Mouse (Mus musculus): ENCODE results near the gene Egfl7. TPM values are rescaled to one million over a fixed set of nuclear protein-coding genes. Genes with fewer than 3 reads are reported as not detected.

The Egfl7 gene
- polyA plus RNA-seq, 1 experiment, result 80.4 TPM

GRCm38 (mm10) chr2:26606579-26606978, 26.8 kb downstream of the Egfl7 start:
- no peak for DNase-seq (ENCODE audit: low read depth, low spot score)
- WGBS, result 84% methylated on average over 3 of the region's 3 CpGs

- DNase-seq (ENCODE audit: low read depth, low spot score), result no peak
- WGBS, result 22% methylated on average over 6 of the region's 6 CpGs
Observed at GRCm38 (mm10) chr2:26607056-26607910, 27.5 kb downstream of the Egfl7 start.

DNA sequence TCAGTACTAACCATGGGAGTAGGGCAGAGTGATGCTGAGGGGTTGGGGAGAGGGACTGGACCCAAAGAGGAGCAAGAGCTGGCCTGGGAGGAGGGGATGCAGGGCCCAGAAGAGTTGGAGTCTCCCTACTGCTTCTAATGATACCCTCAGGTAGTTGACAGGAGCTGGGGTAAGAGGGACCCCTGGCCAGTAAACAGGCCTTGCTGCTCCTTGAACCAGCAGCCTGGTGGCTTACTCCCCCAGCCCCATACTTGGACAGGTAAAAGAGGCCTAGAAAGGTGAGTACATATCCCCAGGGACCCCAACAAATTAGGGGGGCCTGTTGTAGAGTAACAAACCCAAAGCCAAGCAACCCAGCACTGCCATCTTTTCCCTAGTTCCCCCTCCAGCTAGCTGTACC, 29.0 kb downstream of the Egfl7 start:
- DNase-seq (ENCODE audit: low read depth, low spot score), result no peak

DNA sequence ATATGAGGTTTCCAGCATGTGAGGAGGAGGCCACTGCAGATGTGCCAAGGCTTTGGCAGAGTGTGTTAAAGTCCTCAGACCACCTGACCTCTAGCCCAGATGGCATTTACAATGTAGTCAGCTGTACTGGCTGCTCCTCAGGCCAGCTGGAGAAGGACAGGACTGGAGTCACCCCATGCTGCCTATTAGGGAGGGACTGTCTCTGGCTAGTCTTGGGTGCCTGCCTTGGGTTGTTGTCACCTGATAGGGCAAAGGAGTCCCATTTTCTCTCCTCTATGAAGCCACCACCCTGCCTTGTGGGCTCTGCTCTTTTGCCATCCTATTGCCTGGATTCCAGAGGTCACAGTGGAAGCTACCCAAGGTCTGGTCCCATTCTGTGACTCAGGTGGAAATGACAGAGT, 29.4 kb downstream of the Egfl7 start:
- DNase-seq (ENCODE audit: low read depth, low spot score), result no peak

DNA sequence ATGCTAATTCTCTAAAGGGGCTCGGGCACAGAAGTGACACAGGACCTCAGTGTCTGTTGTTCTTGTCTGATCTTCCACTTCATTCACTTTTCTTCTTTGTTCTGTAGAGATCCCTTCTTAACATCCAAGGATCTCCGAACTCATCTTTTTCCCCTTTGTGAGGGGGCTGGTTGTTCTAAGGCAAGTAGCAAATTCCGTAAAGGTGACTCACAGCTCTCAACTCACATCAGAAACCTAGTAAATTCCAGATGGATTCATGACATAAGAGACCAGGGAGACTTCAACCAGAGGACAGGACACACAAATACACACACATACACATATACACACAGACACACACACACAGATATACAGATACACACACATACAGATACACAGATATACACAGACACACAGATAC, 30.7 kb downstream of the Egfl7 start:
- 83% methylated on average over 3 of the region's 3 CpGs for WGBS
- DNase-seq (ENCODE audit: low read depth, low spot score), result no peak

- peak; percentile 96 for DNase-seq (ENCODE audit: low read depth, low spot score)
Observed at GRCm38 (mm10) chr2:26611054-26611453, 31.2 kb downstream of the Egfl7 start.

DNA sequence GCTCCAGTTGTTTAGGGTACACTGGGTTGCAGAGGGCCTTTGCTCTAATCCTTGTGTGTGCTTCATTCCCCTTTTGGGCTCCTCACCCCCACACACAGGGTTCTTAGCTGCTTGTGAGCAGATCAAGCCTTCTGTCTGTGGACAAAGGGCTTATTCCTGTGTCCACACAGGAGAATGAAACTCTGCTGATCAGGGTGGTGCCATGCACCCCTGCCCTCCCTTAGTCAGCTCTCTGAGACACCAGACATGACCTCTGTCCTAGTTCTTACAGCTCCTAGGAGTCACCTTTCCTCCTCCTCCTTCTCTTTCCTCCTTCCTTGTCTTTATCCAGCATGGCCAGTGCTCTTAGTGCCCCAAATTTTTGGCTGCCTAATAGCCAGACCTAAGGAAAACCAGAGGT, 32.1 kb downstream of the Egfl7 start:
- no peak for DNase-seq (ENCODE audit: low read depth, low spot score)

- WGBS, result 66% methylated on average over 5 of the region's 5 CpGs
- no peak for DNase-seq (ENCODE audit: low read depth, low spot score)
Observed at GRCm38 (mm10) chr2:26614903-26615302, 35.1 kb downstream of the Egfl7 start.

GRCm38 (mm10) chr2:26615459-26616124, 35.8 kb downstream of the Egfl7 start:
- DNase-seq (ENCODE audit: low read depth, low spot score), result no peak
- whole genome bisulfite sequencing, result 82% methylated on average over 4 of the region's 4 CpGs

- no peak for DNase-seq (ENCODE audit: low read depth, low spot score)
- WGBS, result 84% methylated on average over 6 of the region's 6 CpGs
Observed at GRCm38 (mm10) chr2:26617331-26617730, 37.5 kb downstream of the Egfl7 start.

DNA sequence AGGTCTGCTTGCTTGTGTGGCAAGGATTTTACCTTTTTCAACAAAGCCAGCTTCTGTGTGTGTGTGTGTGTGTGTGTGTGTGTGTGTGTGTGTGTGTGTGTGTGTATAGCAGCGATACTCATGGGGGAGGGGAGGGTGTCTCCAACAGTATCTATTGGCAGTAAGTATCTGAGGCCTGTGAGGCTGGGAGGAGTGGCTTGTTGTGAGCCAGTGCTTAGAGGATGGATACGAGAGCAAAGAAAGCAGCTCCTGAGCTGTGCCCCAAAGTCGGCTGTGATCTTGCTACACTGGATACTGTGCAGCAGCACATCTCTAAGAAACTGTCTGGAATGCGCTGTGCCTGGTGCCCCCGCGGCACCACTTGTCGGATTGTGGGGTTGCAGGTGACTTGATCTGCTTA, 38.1 kb downstream of the Egfl7 start:
- WGBS, result 71% methylated on average over 7 of the region's 7 CpGs
- DNase-seq (ENCODE audit: low read depth, low spot score), result no peak

DNA sequence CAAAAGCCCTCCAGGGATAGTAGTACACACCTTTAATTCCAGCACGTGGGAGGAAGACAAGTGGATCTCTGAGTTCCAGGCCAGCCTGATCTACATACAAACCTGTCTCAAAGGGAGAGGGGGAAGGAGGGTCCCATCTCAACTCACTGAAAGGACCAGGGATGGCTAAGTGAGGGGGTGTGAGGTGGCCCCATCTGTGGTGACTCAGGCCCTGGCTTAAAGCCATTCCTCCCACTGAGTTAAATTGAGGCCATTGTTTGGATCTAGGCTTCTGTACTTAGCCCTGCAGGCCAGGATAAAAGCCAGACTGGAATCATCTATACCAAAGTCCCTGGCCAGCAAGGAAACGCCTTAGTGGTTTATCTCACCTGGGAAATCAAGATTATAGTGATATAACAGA, 41.4 kb downstream of the Egfl7 start:
- DNase-seq (ENCODE audit: low read depth, low spot score), result no peak

DNA sequence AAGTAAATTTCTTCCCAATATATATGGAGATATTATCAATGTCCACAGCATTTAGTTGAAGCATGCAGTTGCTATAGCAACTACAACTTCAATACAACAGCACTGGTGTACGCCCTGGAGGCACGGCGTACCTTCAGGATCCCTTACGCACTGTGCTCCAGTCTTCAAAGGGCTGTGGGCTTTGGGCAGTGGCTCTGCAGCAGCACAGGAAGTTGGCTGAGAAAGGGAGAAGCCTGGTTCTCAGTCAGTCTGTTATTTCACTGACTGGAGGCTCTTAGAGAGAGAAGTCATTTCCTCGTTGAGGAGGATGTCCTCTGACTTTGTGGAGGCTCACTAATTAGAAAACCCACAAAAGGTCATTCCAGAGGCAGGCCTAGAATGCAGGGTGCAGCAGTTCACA, 43.2 kb downstream of the Egfl7 start:
- 69% methylated on average over 5 of the region's 5 CpGs for WGBS
- no peak for DNase-seq (ENCODE audit: low read depth, low spot score)

More for the DNA sequence above, 41.4 kb downstream of the Egfl7 start:
- WGBS, result 27% methylated on average over 2 of the region's 2 CpGs

DNA sequence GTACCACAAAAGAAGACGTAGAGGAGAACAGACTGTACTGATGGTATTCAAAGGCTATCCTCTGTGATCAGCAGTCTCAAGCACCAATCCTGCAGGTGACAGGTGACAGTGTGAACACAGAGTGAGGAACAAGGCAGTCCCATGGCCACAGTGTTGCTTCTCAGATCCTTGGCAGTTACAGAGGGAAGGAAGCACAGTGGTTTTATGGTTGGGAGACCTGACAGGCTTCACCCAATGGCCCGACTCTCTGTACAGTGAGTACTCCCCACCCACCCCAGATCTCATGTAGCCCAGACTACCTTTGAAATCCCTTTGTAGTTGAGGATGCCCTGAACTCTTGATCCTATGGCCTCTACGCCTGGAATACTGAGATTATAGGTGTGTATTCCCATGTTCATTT, 45.6 kb downstream of the Egfl7 start:
- no peak for DNase-seq (ENCODE audit: low read depth, low spot score)
- WGBS, result 78% methylated on average over 3 of the region's 3 CpGs

DNA sequence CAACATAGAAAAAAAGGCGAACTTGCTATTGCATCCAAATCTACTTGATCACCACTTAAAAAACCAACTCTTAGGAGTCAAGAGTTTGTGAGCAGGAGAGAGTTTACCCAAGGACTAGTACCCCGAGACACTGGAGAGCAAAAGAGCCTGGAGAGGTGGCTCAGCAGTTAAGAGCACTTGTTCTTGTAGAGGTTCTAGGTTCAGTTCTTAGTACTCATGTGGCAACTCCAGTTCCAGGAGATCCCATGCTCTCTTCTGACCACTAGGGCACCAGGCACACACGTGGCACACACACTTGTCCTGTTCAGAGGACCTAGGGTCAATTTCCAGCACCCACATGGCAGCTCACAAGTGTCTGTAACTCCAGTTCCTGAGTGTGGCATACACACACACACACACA, 46.3 kb downstream of the Egfl7 start:
- 64% methylated on average over 3 of the region's 3 CpGs for WGBS
- DNase-seq (ENCODE audit: low read depth, low spot score), result no peak

- no peak for DNase-seq (ENCODE audit: low read depth, low spot score)
- 1% methylated on average over 70 of the region's 70 CpGs for WGBS
Observed at GRCm38 (mm10) chr2:26627921-26628739, 48.3 kb downstream of the Egfl7 start, which contains the start of gene Fam69b. Fam69b (plus strand) TSS chr2:26628457.

- DNase-seq (ENCODE audit: low read depth, low spot score), result no peak
- 38% methylated on average over 5 of the region's 5 CpGs for WGBS
Observed at GRCm38 (mm10) chr2:26628792-26629437, 49.1 kb downstream of the Egfl7 start.

DNA sequence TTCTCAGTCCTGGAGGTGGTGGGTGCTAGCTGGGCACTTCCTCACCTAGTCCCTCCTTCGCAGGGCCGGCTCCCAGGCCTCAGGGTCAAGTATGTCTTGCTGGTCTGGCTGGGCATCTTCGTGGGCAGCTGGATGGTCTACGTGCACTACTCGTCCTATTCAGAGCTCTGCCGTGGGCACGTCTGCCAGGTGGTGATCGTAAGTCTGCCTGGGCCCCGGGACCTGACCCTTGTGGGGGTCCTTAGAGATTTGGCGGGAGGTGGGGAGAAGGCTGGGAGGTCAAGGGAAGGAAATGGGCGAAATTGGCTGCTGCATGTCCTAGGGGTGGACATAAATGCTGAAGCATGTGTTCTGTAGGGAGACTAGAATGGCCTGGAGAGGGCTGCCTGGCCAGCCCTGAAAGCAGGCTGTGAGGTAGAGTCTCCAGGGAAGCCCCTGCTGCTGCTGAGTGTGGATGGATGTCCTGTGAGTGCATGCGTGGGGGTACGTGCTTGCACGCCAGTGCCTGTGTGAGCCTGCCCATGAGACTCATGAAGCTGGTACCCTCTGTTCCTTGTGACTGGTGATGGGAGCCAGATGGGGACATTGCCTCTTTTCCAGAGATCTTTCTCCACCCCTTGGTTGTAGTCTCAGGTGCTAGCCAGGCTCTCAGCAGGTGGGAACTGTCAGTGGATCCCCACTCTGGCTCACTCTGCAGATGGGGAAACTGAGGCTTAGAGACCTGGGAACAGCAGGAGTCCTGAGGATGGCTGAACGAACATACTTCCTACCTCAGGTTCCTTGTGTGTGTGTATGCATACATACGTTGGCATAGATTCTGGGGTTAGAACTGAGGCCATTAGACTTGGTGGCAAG, 53.0 kb downstream of the Egfl7 start:
- DNase-seq (ENCODE audit: low read depth, low spot score), result no peak
- 83% methylated on average over 16 of the region's 16 CpGs for WGBS

DNA sequence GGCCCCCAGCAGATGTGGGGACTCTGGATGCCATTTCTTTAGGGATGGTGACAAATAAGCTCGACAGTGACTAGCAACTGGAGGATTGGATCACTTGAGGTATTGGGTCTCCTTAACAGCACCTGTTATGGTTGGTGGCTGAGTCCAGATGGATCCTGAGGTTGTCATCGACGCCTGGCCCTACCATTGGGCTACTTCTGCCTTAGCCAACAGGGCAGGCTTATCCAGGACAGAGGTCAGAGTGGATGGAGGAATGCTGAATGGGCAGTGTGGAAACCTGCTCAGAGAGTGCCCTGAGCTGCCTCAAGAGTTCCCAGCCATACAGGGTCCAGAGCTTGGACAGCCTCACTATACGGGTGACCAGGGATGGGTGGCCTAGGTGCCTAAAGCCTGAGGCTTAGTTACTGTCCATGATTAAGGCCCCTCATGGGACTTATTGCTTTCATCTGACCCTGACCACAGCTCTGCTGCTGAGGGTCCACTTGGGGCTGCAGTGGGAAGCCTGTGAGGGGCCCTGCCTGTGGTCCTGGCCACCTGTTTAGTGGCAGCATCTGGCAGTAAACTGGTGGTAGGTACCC, 54.2 kb downstream of the Egfl7 start:
- WGBS, result 71% methylated on average over 4 of the region's 4 CpGs
- no peak for DNase-seq (ENCODE audit: low read depth, low spot score)

All from large intestine, adult 2 months (tissue).